Mouse (Mus musculus) stomach, postnatal 0 days (tissue): ENCODE data around the gene Qsox1. TPM values are rescaled to one million over a fixed set of nuclear protein-coding genes. Genes with fewer than 3 reads are reported as not detected.

ENCODE experiments used
- ATAC-seq: fragments of 200-750 bp; cut with Nextera tagmentation; 2 replicates; pipeline ENCODE4 v1.8.0; 2017; ENCODE audit not compliant: low FRiP score, low TSS enrichment
- DNase-seq: peaks from one replicate; pipeline ENCODE4 v3.0.0-alpha.2; 2016; ENCODE audit warnings: low spot score
- H3K27ac ChIP-seq: fragments of 300-500 bp; sonication (generic); replicated peaks from 2 replicates; pipeline ENCODE4 v1.5.1; 2014; ENCODE audit warnings: mild to moderate bottlenecking, control low read depth
- H3K27me3 ChIP-seq: fragments of 300-500 bp; sonication (generic); 2 replicates; pipeline ENCODE4 v1.6.1; 2014; ENCODE audit warnings: low read length; ENCODE audit not compliant: control insufficient read depth, insufficient read depth
- H3K36me3 ChIP-seq: fragments of 300-500 bp; sonication (generic); 2 replicates; pipeline ENCODE4 v1.6.1; 2014; ENCODE audit warnings: low read length, mixed read lengths; ENCODE audit not compliant: control insufficient read depth, insufficient read depth
- H3K4me1 ChIP-seq: fragments of 300-500 bp; sonication (generic); replicated peaks from 2 replicates; pipeline ENCODE4 v1.6.1; 2014; ENCODE audit warnings: antibody characterized with exemption; ENCODE audit not compliant: control insufficient read depth, insufficient read depth
- H3K4me2 ChIP-seq: fragments of 300-500 bp; sonication (generic); replicated peaks from 2 replicates; pipeline ENCODE4 v1.6.1; 2014; ENCODE audit warnings: low read depth, mild to moderate bottlenecking, control low read depth, moderate library complexity
- H3K4me3 ChIP-seq: fragments of 300-500 bp; sonication (generic); 2 replicates; pipeline ENCODE4 v1.5.1; 2014; ENCODE audit warnings: low read depth, low read length, control low read depth
- H3K9ac ChIP-seq: fragments of 300-500 bp; sonication (generic); 2 replicates; pipeline ENCODE4 v1.6.1; 2014; ENCODE audit warnings: mild to moderate bottlenecking, low read length, control low read depth, mixed read lengths
- H3K9me3 ChIP-seq: fragments of 300-500 bp; sonication (generic); 2 replicates; pipeline ENCODE4 v1.6.1; 2016; ENCODE audit warnings: low read length; ENCODE audit not compliant: control insufficient read depth
- CTCF ChIP-seq: IDR thresholded peaks from 2 replicates; pipeline ENCODE4 v1.5.1; 2016; ENCODE audit warnings: antibody characterized with exemption, low read depth, mild to moderate bottlenecking, moderate library complexity
- EP300 ChIP-seq: optimal IDR thresholded peaks from 2 replicates; pipeline ENCODE3; 2016; ENCODE audit warnings: antibody characterized with exemption
- WGBS: fragments of 180-500 bp; shearing (Covaris S2); extraction: QIAGEN DNeasy Blood & Tissue Kit; methylation state at CpG from one replicate; pipeline ENCODE4 v1.1.7; 2014; 5-methylcytosine and 5-hydroxymethylcytosine counted together
- polyA plus RNA-seq: library from polyadenylated mRNA; unstranded; fragments of >200 nt; fragmentation: Nextera tagmentation; extraction: Ambion mirVana; gene quantifications from 2 replicates; pipeline ENCODE4 v1.2.1, GENCODE M21; 2015

Qsox1 gene
- polyA plus RNA-seq, 1 experiment from 2014 or later, result 95.7 TPM

DNA sequence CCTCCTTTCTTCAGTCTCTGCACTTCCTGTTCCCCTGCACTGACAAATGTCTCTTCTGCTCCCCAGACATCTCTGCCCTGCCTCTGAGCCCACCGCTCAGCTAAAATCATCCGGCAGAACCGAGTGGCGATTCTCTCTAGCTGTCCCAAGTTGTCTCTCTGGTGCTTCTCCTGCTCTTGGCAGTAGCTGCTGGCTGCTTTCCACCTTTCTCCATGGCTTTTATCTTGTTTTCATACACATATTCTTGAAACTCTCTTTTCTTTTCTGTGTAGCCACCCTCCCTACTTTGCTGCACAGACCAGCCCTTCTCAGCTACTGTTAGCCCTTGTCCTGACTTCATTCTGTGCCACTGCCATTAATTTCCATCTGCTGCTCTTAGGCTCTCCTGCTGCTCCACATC, 15.3 kb downstream of the Qsox1 start:
- no peaks in the 10 kb centered on the region for H3K9me3 ChIP-seq
- 63% methylated on average over 4 of the region's 4 CpGs for WGBS
- no peak for DNase-seq
- no peaks in the 10 kb centered on the region for H3K4me1 ChIP-seq
- no peak for ATAC-seq
- no peak for TF ChIP-seq EP300
- no peak for TF ChIP-seq CTCF
- peaks cover 12% of the 10 kb centered on the region; the same call in 1 of the 2 replicates for H3K36me3 ChIP-seq
- no peak overlapping the region for H3K27ac ChIP-seq
- no peak overlapping the region for H3K4me3 ChIP-seq
- H3K4me2 ChIP-seq, result no peak overlapping the region
- H3K9ac ChIP-seq, result no peak overlapping the region
- no peaks in the 10 kb centered on the region for H3K27me3 ChIP-seq

DNA sequence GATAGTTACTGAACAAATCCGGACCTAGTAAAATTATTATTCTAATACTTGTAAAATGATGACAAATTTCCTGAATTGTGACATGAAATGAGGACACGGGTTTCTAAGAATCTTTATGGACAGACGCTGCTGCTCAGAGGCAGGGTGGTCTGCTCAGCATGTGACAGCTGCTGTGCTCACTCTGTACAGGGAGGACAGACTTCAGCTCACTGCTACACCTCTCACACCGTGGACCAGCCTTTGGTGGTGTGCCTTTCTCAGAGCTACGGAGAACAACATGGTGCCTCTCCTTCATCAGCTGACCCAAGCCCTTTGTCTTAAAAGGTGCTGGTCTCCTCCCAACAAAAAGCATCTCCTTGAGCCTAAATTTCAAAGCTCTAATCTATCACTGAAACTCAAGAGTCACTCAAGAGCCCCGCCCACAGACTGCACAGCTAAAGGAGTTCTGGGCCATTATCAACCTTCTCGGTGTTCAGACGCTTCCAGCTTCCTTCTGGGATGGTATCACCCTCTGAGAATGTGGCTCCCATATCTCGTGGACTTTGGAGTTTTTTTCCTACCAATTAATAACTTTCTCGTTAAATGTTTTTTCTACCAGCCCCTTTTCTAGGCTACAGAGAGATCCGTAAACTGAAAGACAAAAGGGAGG, 15.8 kb downstream of the Qsox1 start:
- no peak overlapping the region for H3K4me3 ChIP-seq
- H3K27ac ChIP-seq, result no peak overlapping the region
- H3K27me3 ChIP-seq, result no peaks in the 10 kb centered on the region
- H3K4me1 ChIP-seq, result no peaks in the 10 kb centered on the region
- no peak overlapping the region for H3K9ac ChIP-seq
- TF ChIP-seq CTCF, result no peak
- no peaks in the 10 kb centered on the region for H3K9me3 ChIP-seq
- H3K4me2 ChIP-seq, result no peak overlapping the region
- no peak for DNase-seq
- H3K36me3 ChIP-seq, result peaks cover 11% of the 10 kb centered on the region
- no peak for ATAC-seq
- WGBS, result 74% methylated on average over 11 of the region's 11 CpGs

DNA sequence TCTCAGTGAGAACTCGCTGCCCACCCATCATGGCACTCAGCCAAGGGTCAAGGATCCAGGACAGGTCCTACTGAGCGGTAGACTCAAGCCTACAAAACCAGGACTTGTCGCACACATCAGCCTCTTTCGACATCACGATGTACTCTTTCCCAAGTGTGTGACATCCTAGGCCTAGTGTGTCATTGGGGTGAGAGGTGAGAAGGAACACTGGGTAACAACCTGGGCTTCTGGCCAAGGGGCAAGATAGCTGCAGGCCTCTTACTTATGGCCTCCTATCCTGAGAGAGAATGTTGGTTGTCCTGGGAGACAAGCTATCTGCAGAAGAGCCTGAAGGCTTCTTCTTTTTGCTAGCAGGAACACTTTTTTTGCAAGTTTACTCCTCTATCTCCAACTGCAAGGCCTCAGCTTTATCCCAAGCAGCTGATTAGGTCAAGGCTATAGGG, 16.9 kb downstream of the Qsox1 start:
- no peak overlapping the region for H3K27ac ChIP-seq
- 87% methylated on average over 5 of the region's 5 CpGs for WGBS
- TF ChIP-seq EP300 (no peak), CTCF (no peak)
- H3K4me1 ChIP-seq, result no peaks in the 10 kb centered on the region
- no peaks in the 10 kb centered on the region for H3K27me3 ChIP-seq
- H3K4me3 ChIP-seq, result no peak overlapping the region
- ATAC-seq, result peak; percentile 27; the same call in 1 of the 2 replicates
- no peaks in the 10 kb centered on the region for H3K9me3 ChIP-seq
- peaks cover 11% of the 10 kb centered on the region for H3K36me3 ChIP-seq
- H3K9ac ChIP-seq, result no peak overlapping the region
- no peak overlapping the region for H3K4me2 ChIP-seq
- no peak for DNase-seq

DNA sequence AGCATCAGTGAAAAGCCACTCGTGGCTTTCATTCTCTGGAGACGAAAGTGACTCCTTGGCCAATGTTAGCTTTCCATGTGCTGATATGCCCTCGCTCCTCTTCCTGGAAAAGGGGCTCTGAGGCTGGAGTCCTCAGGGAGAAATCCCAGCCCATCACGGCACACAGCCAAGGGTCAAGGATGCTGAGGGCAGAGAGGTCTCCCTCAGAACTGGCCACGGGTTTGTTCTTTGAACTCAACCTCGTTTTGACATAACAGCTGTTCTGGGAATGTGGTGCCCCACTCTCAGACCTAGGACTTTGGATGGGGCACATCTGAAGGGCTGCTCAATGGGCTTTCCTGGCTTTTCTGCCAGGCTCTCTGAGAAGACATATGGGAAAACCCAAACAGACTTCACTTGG, 17.8 kb downstream of the Qsox1 start:
- TF ChIP-seq EP300, result no peak
- TF ChIP-seq CTCF, result no peak
- no peak overlapping the region for H3K9ac ChIP-seq
- no peaks in the 10 kb centered on the region for H3K4me1 ChIP-seq
- H3K27ac ChIP-seq, result no peak overlapping the region
- ATAC-seq (no peak), DNase-seq (no peak)
- H3K9me3 ChIP-seq, result no peaks in the 10 kb centered on the region
- H3K36me3 ChIP-seq, result peaks cover 13% of the 10 kb centered on the region
- no peaks in the 10 kb centered on the region for H3K27me3 ChIP-seq
- H3K4me2 ChIP-seq, result no peak overlapping the region
- no peak overlapping the region for H3K4me3 ChIP-seq
- 86% methylated on average over 6 of the region's 6 CpGs for WGBS

DNA sequence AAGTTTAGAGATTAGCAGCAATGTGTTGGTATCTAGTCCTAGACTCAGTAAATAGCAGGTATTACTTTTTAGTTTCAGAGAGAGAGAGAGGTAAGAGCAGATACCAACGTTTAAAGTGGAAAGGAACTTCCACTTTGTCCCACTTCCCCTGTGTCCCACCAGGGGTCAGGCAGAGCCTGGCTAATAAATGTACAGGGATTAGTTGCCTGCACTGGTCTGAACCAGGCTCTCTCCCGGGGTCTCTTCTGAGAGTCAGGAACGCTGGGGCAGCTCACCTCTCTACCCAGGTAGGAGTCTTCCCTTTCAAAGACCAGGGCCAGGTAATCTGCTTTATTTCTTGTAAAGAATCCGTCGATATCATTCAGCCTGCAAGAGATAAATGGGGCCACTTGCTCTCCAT, 20.8 kb downstream of the Qsox1 start:
- Histone ChIP-seq H3K27me3 (no peaks in the 10 kb centered on the region), H3K27ac (no peak overlapping the region), H3K4me1 (no peaks in the 10 kb centered on the region), H3K36me3 (peaks cover 28% of the 10 kb centered on the region), H3K4me2 (no peak overlapping the region), H3K4me3 (no peak overlapping the region), H3K9ac (no peak overlapping the region), H3K9me3 (no peaks in the 10 kb centered on the region)
- WGBS, result 63% methylated on average over 5 of the region's 5 CpGs
- DNase-seq (no peak), ATAC-seq (no peak)
- TF ChIP-seq EP300 (no peak), CTCF (peak; percentile 66)

DNA sequence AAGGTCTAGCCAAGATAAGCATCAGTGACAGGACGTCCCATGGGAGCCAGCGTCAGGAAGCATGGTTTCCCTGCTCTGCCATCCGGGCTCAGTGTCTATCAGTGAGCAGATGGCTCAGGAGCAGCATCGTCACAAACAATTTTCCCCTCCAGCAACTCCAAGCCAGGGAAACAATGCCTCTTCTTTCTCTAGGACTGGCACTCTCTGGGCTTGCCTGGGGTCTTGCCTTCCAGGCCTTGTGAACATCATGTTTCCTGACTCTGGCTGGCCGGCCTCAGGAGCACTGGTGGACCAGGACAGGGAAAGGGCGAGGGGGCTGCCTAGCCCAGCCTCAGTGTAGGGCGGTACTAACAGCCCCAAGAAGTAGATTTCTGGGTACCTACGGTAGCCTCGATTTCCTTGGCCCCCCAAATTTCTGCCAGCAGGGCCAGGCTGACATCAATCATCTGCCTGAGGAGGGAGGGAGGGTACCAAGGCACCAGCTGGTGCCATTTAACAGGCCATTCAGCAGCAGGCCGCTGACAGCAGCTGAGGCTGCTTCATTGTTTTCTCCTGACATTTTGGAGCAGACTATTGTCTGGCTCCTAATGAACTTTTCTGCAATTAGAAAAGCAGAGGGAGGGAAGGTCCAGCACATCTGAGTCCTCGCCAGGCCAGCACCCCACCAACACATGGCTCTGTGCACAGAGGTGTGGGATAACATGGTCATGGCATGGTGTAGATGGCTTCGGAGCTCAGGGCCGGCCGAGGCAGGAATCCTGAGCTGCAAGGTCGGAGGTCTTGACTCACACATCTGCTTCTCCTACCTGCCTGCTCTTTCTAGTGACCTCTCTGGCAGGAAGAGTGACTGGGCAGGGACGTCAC, 22.3 kb downstream of the Qsox1 start:
- H3K4me1 ChIP-seq, result no peaks in the 10 kb centered on the region
- no peak overlapping the region for H3K4me2 ChIP-seq
- WGBS, result 76% methylated on average over 16 of the region's 16 CpGs
- no peak overlapping the region for H3K9ac ChIP-seq
- H3K36me3 ChIP-seq, result peaks cover 41% of the 10 kb centered on the region
- H3K9me3 ChIP-seq, result no peaks in the 10 kb centered on the region
- H3K27me3 ChIP-seq, result no peaks in the 10 kb centered on the region
- ATAC-seq, result no peak
- no peak overlapping the region for H3K27ac ChIP-seq
- no peak overlapping the region for H3K4me3 ChIP-seq
- TF ChIP-seq CTCF (no peak), EP300 (no peak)
- DNase-seq, result no peak
